Mouse (Mus musculus) bone marrow macrophage, adult 2 months (primary cell): ENCODE data around the gene Card10.

Source experiments
- CTCF ChIP-seq: IDR thresholded peaks from 2 replicates; pipeline ENCODE4 v1.5.1; 2012; ENCODE audit warnings: low read depth, mild to moderate bottlenecking, low read length, moderate library complexity
- POLR2A ChIP-seq: IDR thresholded peaks from 2 replicates; pipeline ENCODE4 v1.6.1; 2012; ENCODE audit warnings: mild to moderate bottlenecking, low read depth, low read length, borderline replicate concordance

DNA sequence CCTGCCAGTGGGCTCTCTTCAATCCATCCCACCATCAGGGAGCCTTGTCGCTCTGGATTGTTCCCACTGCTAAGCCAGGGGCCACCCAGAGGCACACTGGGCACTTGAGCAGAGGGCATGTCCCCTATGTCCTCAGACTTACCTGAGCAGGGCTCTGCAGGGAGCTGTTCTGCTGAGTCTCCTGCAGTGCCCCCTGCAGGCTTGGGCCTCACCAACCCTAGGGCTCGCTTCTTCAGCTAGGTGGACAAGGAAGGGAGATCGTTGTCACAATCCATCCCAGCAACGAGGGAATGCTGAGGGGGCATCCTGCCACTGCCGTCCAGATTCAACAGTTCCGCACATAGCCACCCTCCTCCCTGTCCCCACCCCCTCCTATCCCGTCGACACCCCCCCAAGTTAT, 23.6 kb downstream of the Card10 start:
- no peak for TF ChIP-seq CTCF
- TF ChIP-seq POLR2A = no peak
